Mouse (Mus musculus): ENCODE measurements around the gene Runx3.

The Runx3 gene

GRCm38 (mm10) chr4:135120342-135121100 is at the start of gene Runx3:
TSS of gene Runx3 (plus strand) at chr4:135120652.
- no peak for DNase-seq (ENCODE audit: low spot score)

GRCm38 (mm10) chr4:135072671-135073070 is 47.8 kb upstream of the Runx3 start:
- DNase-seq (ENCODE audit: low spot score), result no peak

GRCm38 (mm10) chr4:135073523-135073922 is 46.9 kb upstream of the Runx3 start:
- DNase-seq (ENCODE audit: low spot score), result no peak

GRCm38 (mm10) chr4:135074646-135075045 is 45.8 kb upstream of the Runx3 start:
- no peak for DNase-seq (ENCODE audit: low spot score)

- DNase-seq (ENCODE audit: low spot score), result no peak
Measured at GRCm38 (mm10) chr4:135075360-135075759, 45.1 kb upstream of the Runx3 start.

- DNase-seq (ENCODE audit: low spot score), result no peak
Measured at GRCm38 (mm10) chr4:135076611-135077010, 43.8 kb upstream of the Runx3 start.

- no peak for DNase-seq (ENCODE audit: low spot score)
Measured at GRCm38 (mm10) chr4:135077196-135077595, 43.3 kb upstream of the Runx3 start.

GRCm38 (mm10) chr4:135079859-135080640 is 40.4 kb upstream of the Runx3 start:
- DNase-seq (ENCODE audit: low spot score), result no peak

GRCm38 (mm10) chr4:135080641-135080920 is 39.9 kb upstream of the Runx3 start:
- no peak for DNase-seq (ENCODE audit: low spot score)

GRCm38 (mm10) chr4:135083089-135083488 is 37.4 kb upstream of the Runx3 start:
- DNase-seq (ENCODE audit: low spot score), result no peak

GRCm38 (mm10) chr4:135085077-135085853 is 35.2 kb upstream of the Runx3 start:
- DNase-seq (ENCODE audit: low spot score), result peak; percentile 16

GRCm38 (mm10) chr4:135090613-135091012 is 29.8 kb upstream of the Runx3 start:
- peak; percentile 53 for DNase-seq (ENCODE audit: low spot score)

GRCm38 (mm10) chr4:135092871-135093270 is 27.6 kb upstream of the Runx3 start:
- DNase-seq (ENCODE audit: low spot score), result no peak

- DNase-seq (ENCODE audit: low spot score), result no peak
Measured at GRCm38 (mm10) chr4:135095693-135096092, 24.8 kb upstream of the Runx3 start.

- DNase-seq (ENCODE audit: low spot score), result no peak
Measured at GRCm38 (mm10) chr4:135097910-135098891, 22.3 kb upstream of the Runx3 start.

- no peak for DNase-seq (ENCODE audit: low spot score)
Measured at GRCm38 (mm10) chr4:135102019-135102740, 18.3 kb upstream of the Runx3 start.

- DNase-seq (ENCODE audit: low spot score), result no peak
Measured at GRCm38 (mm10) chr4:135102761-135103160, 17.7 kb upstream of the Runx3 start.

- no peak for DNase-seq (ENCODE audit: low spot score)
Measured at GRCm38 (mm10) chr4:135103800-135104199, 16.7 kb upstream of the Runx3 start.

GRCm38 (mm10) chr4:135106968-135107367 is 13.5 kb upstream of the Runx3 start:
- no peak for DNase-seq (ENCODE audit: low spot score)

- DNase-seq (ENCODE audit: low spot score), result no peak
Measured at GRCm38 (mm10) chr4:135108666-135109065, 11.8 kb upstream of the Runx3 start.

GRCm38 (mm10) chr4:135113656-135114055 is 6.8 kb upstream of the Runx3 start:
- DNase-seq (ENCODE audit: low spot score), result no peak
